Mouse (Mus musculus) erythroid progenitor cell, adult 5-6 weeks (primary cell): Measurements from ENCODE around the gene Ankrd54. TPM values are rescaled to one million over a fixed set of nuclear protein-coding genes. Genes with fewer than 3 reads are reported as not detected.

Source experiments
- ATAC-seq: replicated peaks from 2 replicates; pipeline ENCODE4 v1.8.0; 2016; ENCODE audit warnings: moderate number of reproducible peaks, mild to moderate bottlenecking, moderate TSS enrichment, inconsistent platforms; ENCODE audit not compliant: poor library complexity, low FRiP score, severe bottlenecking
- total RNA-seq, 2 experiments: library from RNA; stranded (forward) in 1 of 2; stranded (reverse) in 1 of 2; fragments of 150-400 nt in 1 of 2; fragments of 186-747, 209-891 nt in 1 of 2; gene quantifications; 2 replicates each; pipeline versions ENCODE4 v1.2.3 to v1.2.4; 2015 to 2017; ENCODE audit warnings: low replicate concordance in 2 of 2

Ankrd54 gene
- total RNA-seq (2015; ENCODE audit: low replicate concordance): 64.9 and 75.0 TPM in 2 replicates
- total RNA-seq (2017; ENCODE audit: low replicate concordance): 37.3 and 66.5 TPM in 2 replicates

DNA sequence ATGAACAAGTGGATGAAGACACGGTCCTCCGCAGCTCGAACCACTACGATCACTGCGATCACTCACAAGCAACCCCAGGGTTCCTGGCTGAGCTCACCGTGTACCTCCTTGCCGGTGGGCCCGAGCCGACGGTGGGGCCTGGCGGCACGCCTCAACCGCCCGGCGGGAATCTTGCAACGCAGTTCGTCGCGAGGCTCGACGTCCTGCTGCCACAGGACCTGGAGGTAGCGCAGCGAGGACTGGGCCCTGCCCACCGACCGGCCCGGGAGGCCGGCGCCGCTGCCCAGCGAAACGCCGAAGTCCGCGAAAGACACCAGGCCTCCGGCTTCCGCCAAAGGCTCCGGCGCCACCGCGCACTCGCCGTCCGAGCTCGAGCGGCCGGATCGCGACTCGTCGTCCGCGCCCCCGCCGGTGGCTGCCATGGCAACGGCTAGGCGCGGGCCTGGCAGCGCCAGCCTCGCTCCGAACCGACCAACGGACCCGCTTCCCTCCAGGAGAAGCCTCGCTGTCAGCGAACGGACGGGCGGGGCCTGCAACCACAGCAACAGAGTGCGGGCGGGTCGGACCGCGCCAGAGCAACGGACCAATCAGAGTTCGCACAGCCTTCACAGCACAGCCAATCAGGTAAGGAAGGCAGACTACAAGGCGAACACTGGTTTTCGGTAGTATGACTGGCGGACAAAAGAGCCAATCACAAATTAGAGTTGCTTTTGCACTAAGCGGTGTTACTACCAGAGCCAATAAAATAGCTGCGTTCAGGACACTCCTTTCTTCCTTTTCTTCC, at the start of gene Ankrd54:
Gene Ankrd54 (minus strand): TSS at position 518 of the 784 bp plus-strand sequence.
- ATAC-seq: peak; percentile 92

DNA sequence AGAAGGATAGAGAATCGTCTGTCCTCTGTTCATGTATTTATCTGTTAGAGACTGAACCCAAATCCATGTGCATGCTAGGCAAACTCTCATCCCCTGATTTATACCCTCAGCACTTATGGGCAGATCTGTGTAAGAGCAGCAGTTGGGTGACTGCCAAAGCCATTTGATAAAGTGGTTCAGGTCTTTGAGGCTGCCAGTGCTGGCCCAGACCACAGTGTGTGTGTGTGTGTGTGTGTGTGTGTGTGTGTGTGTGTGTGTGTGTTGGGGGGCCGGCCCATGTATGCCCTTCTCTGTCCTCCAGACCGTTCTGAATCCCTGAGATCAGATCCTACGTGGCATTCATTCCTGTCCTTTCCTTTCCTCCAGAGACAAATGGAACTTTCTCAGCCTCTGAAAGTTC, 49.1 kb upstream of the Ankrd54 start:
- ATAC-seq: no peak

DNA sequence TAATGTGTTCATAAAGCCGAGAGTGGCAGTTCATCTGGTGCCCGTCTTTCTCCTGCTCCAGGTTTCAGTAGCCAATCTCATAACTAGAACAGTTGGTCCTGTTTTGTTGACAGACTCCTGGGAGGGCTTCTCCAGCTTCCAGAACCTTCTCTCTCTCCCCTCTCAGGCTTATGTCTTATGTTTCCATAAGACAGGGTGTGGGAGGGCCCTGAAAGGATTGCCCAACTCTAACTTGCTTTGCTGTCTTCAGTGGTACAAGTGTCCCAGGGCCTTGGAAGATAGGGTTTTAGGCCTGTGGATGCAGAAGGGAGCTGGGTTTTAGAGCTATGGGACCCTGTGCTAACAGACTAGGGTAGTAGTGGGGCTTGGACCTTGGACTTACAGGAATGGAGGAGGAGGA, 47.8 kb upstream of the Ankrd54 start:
- ATAC-seq: no peak

DNA sequence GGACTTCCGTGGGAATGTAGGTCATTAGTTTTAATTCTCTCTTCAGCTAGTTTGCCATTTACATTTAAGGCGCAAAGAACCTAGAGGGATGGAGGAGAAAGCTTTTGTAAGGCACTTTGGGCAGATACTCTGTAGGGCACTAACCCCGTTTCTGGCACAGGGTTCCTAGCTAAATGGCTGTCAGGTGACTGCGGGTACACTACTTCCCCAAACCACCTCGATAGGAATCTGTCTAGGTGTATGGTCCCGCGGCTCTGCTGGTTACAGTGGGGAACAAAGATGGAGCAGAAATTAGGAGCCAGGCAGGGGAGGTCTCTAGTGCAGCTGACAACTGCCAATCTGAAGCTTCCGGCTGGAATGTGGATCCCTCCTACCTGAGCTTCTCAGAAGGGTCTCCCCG, 47.3 kb upstream of the Ankrd54 start:
- ATAC-seq: no peak

GRCm38 (mm10) chr15:79109321-79109934, 46.7 kb upstream of the Ankrd54 start:
- no peak for ATAC-seq

DNA sequence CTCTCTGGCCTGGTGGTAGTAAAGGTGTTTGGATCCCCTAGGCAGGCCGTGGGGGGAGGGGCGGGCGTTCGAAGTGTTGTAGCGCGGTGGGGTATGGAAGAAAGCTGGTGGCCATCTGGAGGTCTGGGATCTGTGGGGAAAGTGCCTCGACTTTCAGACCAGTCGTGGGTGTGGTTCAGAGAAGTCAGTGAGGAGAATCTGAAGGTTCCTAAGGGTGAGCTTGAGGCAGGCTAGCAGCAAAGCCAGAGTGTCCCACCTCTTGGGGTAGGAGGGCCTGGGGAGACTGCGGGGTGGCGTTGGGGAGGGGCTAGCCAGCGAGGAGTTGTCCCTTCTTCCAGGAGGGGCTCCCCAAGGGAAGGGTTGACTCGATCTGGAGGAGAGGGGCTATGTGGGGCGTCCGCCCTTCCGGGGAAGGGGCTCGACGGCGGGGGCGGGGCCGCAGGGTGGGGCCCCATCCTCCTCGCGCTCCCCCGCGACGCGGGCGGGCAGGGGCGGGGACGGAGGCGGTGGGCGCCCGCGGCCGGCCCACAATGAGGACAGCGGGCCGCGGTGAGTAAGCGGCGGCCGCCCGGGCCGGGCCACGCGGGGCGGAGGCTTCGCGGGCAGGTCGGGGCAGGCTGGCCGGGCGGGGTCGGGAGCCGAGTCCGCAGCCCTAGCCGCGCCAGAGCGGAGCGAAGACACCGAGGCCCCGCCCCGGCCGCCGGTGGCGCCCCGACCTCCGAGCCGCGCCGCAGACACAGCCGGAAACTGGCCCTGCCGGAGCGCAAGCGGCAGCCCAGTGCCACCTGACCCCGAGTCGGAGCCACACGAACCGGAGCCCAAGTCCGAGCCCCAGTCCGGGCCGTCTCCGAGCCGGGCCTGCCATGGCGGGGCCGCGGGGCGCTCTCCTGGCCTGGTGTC, 46.0 kb upstream of the Ankrd54 start, which contains the start of gene Micall1:
Gene Micall1 (plus strand): TSS at position 478 of the 900 bp plus-strand sequence.
- 0 out of 2 replicates have a peak, but pooled peaks have one; percentile 52 for ATAC-seq

- no peak for ATAC-seq
These were observed 45.3 kb upstream of the Ankrd54 start for GRCm38 (mm10) chr15:79107966-79108365.

- ATAC-seq: no peak
These were observed 43.1 kb upstream of the Ankrd54 start for GRCm38 (mm10) chr15:79105804-79106203.

GRCm38 (mm10) chr15:79103264-79103663, 40.6 kb upstream of the Ankrd54 start:
- ATAC-seq: no peak

DNA sequence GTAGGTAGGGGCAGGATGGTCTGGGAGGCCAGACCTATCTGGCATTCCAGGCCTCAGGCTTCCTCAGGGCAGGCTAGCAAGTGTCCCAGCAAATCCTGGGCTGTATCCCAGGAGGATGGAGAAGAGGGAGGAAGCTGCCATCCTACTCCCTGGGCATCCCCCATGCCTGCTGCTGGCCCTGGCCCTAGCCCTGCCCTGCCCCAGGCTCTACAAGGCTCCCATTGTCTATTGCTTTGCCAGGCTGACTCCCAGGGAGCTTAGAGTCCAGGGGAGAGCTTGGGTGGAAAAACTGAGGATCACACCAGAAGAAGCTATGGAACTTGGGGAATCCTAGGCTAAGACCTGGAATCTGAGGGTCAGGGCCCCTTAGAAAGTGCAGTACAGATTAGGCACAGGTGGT, 38.8 kb upstream of the Ankrd54 start:
- ATAC-seq: no peak

DNA sequence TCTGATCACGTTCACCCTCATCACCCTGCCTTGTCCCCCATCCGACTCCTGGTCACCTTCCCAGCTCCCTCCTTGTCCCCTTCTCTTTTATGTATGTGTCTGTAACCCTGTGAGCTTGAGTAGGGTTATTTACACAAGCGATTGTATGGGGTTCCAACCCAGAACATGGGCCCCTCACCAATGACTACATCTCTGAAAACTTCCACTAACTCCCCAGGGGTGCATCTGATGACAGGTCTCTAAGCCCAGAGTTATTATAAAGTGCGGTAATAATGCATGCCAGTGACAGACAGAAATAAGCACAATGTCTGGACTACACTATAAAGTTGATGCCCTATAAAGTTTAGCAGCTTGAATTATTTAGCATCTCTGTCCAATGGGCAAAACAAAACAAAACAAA, 37.7 kb upstream of the Ankrd54 start:
- ATAC-seq: no peak

DNA sequence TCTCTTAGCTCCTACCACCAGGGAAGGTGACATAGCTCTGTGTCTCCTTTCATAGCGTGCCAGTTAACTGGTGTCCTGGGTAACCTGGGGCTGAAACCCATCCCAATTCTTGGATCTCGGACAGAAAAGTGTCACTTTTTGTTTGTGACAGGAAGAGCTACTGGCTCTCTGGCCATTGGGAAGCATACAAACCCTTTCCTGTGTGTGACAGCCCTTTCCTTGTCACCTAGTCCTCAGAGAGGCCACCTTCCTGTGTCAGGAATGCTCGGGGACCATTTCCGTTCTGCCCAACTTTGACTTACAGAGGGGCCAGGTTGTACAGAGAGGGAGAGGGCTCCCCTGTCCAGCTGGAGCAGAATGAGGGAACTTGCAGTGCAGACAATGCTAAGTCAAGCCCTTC, 36.8 kb upstream of the Ankrd54 start:
- ATAC-seq: no peak

- no peak for ATAC-seq
These were observed 36.2 kb upstream of the Ankrd54 start for GRCm38 (mm10) chr15:79098868-79099267.

GRCm38 (mm10) chr15:79098220-79098619, 35.5 kb upstream of the Ankrd54 start:
- no peak for ATAC-seq

- no peak for ATAC-seq
These were observed 34.9 kb upstream of the Ankrd54 start for GRCm38 (mm10) chr15:79097611-79098025.

DNA sequence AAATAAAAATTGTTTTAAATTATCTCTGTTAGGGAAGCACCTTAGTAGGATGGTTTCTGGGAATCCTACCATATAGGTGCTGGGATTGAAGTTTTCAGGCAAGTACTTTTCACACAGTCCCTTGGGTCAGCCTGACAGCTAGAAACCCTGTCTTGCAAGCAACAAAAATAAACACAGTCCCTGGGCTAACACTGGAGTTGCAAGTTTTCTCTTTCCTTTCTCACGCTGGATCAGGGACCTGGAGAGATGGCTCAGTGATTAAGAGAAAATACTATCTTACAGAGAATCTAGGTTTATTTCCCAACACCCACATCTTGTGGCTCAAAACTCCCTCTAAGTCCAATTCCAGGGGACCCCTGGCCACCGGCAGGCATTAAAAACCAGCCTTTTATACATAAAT, 34.4 kb upstream of the Ankrd54 start:
- ATAC-seq: no peak

DNA sequence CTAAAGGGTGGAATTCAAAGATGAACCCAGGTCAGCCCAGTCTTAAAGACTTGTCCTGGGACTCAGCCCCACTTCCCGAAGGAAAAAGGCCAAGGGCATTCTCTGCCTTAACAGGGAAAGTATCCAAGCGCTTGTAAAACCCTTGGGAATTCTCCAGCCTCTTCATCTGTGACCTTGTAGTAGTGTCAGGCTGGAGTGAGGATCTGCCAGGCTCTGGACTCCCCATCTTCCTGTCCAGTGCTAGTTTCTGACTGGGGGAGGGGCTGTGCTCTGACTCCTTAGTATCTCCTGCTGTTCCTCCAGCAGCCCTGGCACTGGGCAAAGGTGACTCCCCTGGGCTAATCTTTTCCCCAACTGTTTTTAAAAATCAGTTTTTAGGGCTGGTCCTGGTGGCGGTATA, 33.9 kb upstream of the Ankrd54 start:
- ATAC-seq: no peak

DNA sequence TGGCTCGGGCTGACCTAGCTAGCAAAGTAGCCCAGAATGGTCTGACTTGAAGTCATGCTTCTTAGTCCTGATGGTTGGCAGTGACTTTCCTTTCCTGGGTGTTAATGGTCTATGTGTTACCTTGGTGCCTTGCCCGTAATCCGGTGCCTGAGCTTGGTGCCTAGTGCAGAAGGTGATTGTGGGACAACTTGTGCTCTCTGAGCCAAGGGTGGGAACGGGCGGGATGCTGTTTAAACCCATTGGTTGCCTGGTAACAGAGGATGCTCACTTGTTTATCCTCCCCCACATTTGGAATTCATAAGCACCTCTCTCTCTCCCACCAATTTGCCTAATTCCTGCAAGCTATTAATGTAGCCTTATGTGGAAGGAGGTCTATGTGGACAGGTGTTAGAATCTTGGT, 32.8 kb upstream of the Ankrd54 start:
- ATAC-seq: no peak

DNA sequence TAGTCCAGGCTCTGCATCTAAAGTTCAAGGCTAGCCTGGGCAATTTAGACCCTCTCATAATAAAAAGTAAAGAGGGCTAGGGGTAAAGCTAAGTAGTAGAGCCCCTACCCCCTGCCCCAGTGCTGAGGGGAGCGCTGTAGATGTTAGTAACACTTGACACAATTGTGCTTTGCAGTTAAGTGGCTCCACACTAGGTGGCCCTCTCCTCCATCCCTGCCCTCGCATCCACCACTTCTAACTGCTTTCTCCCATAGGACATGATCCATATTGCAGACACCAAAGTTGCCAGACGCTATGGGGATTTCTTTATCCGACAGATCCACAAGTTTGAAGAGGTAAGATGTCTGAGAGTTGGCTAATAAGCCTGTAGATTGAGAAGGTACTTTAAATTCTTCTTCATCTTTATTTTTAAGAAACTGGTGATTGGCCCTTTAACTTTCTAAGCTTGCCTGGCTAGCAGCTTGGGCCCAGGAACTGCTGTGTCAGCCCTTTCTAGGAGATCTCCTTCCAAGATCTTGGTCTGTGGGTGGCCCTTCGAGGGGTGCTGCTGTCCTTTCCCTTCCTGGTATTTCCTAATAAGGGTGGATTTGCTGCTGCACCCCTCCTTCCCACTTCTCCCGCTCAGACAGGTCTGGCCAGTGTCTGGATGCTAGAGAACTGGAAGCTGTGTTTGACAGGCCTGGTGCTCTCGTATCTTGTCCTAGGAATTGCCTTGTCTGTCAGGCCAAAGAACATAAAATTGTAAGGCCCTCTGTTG, 30.6 kb upstream of the Ankrd54 start:
- no peak for ATAC-seq

- ATAC-seq: no peak
These were observed 29.6 kb upstream of the Ankrd54 start for GRCm38 (mm10) chr15:79092284-79092683.
